Mouse (Mus musculus) thymus, adult 2 months (tissue): ENCODE measurements around the gene Esyt3.

ENCODE experiments used
- CTCF ChIP-seq: fragments of 200-500 bp; IDR thresholded peaks from 2 replicates; pipeline ENCODE4 v1.5.1; 2012; ENCODE audit warnings: mild to moderate bottlenecking, control low read depth, low read length, moderate library complexity, borderline replicate concordance; ENCODE audit not compliant: control insufficient read depth, poor library complexity, insufficient read depth; ENCODE audit errors: extremely low read depth
- POLR2A ChIP-seq: fragments of 200-500 bp; IDR thresholded peaks from 2 replicates; pipeline ENCODE4 v1.6.1; 2012; ENCODE audit warnings: mild to moderate bottlenecking, low read length, control low read depth, moderate library complexity; ENCODE audit not compliant: control insufficient read depth, poor library complexity, insufficient read depth; ENCODE audit errors: extremely low read depth

- TF ChIP-seq CTCF (no peak), POLR2A (no peak)
These were observed 32.4 kb downstream of the Esyt3 start for GRCm38 (mm10) chr9:99325961-99326360.
